Mouse (Mus musculus): ENCODE measurements around the gene E330009J07Rik. TPM values are rescaled to one million over a fixed set of nuclear protein-coding genes. Genes with fewer than 3 reads are reported as not detected.

E330009J07Rik gene
- polyA plus RNA-seq (2012; rRNA removed): 14.7 and 16.3 TPM in 2 replicates

DNA sequence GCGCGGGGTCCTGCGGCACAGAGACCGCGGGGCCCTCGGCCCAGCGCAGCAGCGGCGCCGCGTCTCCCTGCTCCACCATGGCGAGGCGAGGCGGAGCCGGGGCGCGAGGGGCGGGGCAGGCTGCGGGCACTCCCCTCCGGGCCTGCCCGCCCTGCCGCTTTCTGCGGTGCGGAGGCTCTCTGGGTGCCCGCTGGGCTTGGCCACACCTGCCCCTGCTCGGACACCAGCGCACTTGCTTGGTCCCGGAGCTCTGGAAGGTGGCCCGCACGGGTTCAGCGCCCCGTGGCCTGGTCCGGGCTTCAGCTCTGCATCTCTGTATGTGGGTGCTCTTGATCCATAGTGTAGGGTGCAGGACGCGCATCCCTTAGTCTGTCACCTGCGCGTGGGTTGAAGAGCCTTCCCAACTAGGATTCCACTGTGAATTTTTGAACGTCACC, at the start of gene E330009J07Rik:
TSS of gene E330009J07Rik (minus strand) at position 89 of the 437 bp plus-strand sequence.
- H3K27me3 ChIP-seq (ENCODE audit: control insufficient read depth, insufficient read depth, low read length): no peaks in the 10 kb centered on the region
- H3K36me3 ChIP-seq (ENCODE audit: control insufficient read depth, insufficient read depth, low read length): no peaks in the 10 kb centered on the region
- H3K27ac ChIP-seq (ENCODE audit: control insufficient read depth, insufficient read depth, low read length): no peak within 1 kb of the TSS
- peak within 1 kb of the TSS; percentile 89 for H3K4me3 ChIP-seq (ENCODE audit: control insufficient read depth, insufficient read depth, low read length)
- TF ChIP-seq POLR2A (IDR thresholded peaks at IDR 0.05; ENCODE audit: control insufficient read depth, extremely low read depth, insufficient read depth, low read length, poor library complexity): peak; percentile 83
- peak; percentile 42; the same call in 1 of the 2 replicates for TF ChIP-seq CTCF (IDR thresholded peaks at IDR 0.05; ENCODE audit: borderline replicate concordance, control insufficient read depth, extremely low read depth, insufficient read depth, low read length, poor library complexity)
- WGBS: 2% methylated on average over 38 of the region's 38 CpGs
- peaks cover 14% of the 10 kb centered on the region for H3K4me1 ChIP-seq (replicated peaks; ENCODE audit: control insufficient read depth, insufficient read depth, low read length)
- DNase-seq: peak; percentile 86

DNA sequence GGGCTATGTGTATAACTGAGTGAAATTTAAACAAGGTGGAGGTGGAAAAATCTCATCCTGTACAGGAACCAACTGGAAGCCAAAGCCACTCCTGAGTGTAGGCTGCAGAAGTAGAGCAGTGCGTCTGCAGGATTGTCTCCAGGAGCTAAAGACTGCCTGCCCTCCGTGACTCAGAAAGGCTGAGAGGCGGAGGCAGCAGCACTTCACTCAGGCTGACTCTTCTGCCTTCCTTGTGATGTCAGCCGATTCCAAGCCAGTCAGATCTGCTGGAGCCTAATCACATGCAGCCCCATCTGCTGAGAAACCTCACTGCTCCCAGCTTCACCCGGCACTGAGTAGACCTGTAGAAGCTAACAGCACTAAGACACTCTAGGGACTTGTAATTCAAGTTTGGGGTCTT, 46.4 kb upstream of the E330009J07Rik start:
- Histone ChIP-seq H3K27ac (ENCODE audit: control insufficient read depth, insufficient read depth, low read length) (no peak overlapping the region), H3K4me3 (ENCODE audit: control insufficient read depth, insufficient read depth, low read length) (no peak overlapping the region), H3K27me3 (ENCODE audit: control insufficient read depth, insufficient read depth, low read length) (no peaks in the 10 kb centered on the region), H3K36me3 (ENCODE audit: control insufficient read depth, insufficient read depth, low read length) (peaks cover 37% of the 10 kb centered on the region), H3K4me1 (replicated peaks; ENCODE audit: control insufficient read depth, insufficient read depth, low read length) (no peaks in the 10 kb centered on the region)
- WGBS: 98% methylated on average over 5 of the region's 5 CpGs
- no peak for DNase-seq
- TF ChIP-seq POLR2A (IDR thresholded peaks at IDR 0.05; ENCODE audit: control insufficient read depth, extremely low read depth, insufficient read depth, low read length, poor library complexity) (no peak), CTCF (IDR thresholded peaks at IDR 0.05; ENCODE audit: borderline replicate concordance, control insufficient read depth, extremely low read depth, insufficient read depth, low read length, poor library complexity) (no peak)

DNA sequence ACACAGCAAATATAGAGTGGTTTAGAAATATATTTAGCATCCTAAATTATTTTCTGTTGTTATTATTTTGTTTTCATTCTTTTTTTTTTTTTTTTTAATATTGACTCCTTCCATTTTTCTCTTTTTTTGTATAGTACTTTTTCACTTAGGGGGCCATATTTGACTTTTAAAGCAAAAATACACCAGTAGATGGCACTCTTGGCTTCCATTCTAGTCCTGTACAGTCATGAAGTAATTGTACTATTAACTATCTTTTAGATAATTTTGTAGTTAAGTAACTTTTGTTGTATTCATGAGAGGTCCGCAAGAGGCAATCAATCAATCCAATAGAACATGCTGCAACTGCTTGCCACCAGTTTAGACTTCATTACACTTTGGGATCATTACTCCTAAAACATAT, 43.8 kb upstream of the E330009J07Rik start:
- Histone ChIP-seq H3K36me3 (ENCODE audit: control insufficient read depth, insufficient read depth, low read length) (peaks cover 51% of the 10 kb centered on the region), H3K27ac (ENCODE audit: control insufficient read depth, insufficient read depth, low read length) (no peak overlapping the region), H3K4me3 (ENCODE audit: control insufficient read depth, insufficient read depth, low read length) (no peak overlapping the region), H3K27me3 (ENCODE audit: control insufficient read depth, insufficient read depth, low read length) (no peaks in the 10 kb centered on the region), H3K4me1 (replicated peaks; ENCODE audit: control insufficient read depth, insufficient read depth, low read length) (no peaks in the 10 kb centered on the region)
- TF ChIP-seq POLR2A (IDR thresholded peaks at IDR 0.05; ENCODE audit: control insufficient read depth, extremely low read depth, insufficient read depth, low read length, poor library complexity) (no peak), CTCF (IDR thresholded peaks at IDR 0.05; ENCODE audit: borderline replicate concordance, control insufficient read depth, extremely low read depth, insufficient read depth, low read length, poor library complexity) (no peak)
- WGBS: 88% methylated on average over 1 of the region's 1 CpGs
- no peak for DNase-seq

DNA sequence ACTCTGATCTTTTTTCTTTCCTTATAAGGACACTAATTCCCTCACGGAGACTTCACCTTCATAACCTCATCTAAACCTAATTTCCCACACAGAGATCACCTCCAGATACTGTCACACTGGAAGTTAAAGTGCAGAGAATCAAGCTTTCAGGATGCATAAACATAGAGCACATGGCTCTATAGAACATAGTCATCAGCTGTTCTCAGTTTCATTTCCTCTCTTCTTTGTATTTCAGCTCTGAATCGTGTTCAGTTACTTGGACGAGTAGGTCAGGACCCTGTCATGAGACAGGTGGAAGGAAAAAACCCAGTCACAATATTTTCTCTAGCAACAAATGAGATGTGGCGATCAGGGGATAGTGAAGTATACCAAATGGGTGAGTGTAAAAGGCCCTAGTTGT, 40.2 kb upstream of the E330009J07Rik start:
- H3K4me3 ChIP-seq (ENCODE audit: control insufficient read depth, insufficient read depth, low read length): no peak overlapping the region
- DNase-seq: no peak
- peaks cover 3% of the 10 kb centered on the region for H3K4me1 ChIP-seq (replicated peaks; ENCODE audit: control insufficient read depth, insufficient read depth, low read length)
- TF ChIP-seq POLR2A (IDR thresholded peaks at IDR 0.05; ENCODE audit: control insufficient read depth, extremely low read depth, insufficient read depth, low read length, poor library complexity): no peak
- TF ChIP-seq CTCF (IDR thresholded peaks at IDR 0.05; ENCODE audit: borderline replicate concordance, control insufficient read depth, extremely low read depth, insufficient read depth, low read length, poor library complexity): no peak
- H3K27ac ChIP-seq (ENCODE audit: control insufficient read depth, insufficient read depth, low read length): no peak overlapping the region
- WGBS: 85% methylated on average over 4 of the region's 4 CpGs
- H3K36me3 ChIP-seq (ENCODE audit: control insufficient read depth, insufficient read depth, low read length): peaks cover 35% of the 10 kb centered on the region
- no peaks in the 10 kb centered on the region for H3K27me3 ChIP-seq (ENCODE audit: control insufficient read depth, insufficient read depth, low read length)

DNA sequence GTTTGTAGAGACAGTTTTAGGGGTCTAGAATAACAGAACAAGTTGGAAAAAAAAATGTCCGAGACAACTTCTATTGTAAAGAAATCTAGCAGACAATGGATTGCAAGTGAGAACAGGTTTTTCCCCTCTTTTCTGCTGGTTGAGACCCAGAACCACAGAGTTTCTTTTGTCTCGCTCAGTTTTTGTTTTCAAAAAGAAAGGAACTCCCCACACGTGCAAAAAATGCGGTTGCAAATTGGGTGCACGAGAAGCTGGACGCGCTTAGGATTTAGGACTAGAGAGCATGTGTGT, 35.7 kb upstream of the E330009J07Rik start:
- 0% methylated on average over 7 of the region's 7 CpGs for WGBS

DNA sequence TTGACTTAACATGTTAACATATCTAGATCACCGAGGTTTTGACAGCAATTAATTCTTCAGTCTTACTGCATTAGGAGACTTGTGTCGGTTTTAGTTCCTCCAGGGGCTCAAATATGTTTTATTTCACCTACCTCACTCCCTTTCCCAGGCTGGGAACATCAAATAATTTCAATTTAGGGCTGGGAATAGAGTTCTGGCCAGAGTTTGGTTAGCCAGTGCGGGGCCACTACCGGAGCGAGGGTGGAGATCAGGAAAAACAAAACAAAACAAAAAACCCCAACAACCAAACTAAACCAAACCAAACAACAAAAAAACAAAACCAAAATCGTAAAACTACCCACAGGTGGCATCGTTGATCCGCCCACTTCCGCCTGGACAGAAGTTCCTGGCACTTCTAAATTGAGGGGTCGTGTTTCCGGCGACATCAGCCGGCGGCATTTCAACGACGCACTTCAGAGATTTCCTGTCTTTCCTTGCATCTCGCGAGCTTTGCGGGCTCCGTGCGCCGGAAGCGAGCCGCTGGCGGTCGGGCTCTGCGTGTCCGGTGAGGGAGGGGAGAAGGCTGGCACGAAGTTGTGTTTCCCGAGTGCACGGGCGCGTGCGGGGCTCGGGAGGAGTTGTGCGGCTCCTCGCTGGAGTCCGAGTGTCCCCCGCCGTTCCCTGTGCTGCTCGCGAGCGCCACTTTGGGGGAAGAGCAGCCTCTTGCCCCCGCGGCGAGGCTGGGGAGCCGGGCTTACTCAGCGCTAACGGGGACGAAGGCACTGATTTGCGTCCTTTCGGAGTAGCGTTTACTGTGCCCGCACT, 35.2 kb upstream of the E330009J07Rik start, which contains the start of gene Ssbp1:
TSS of gene Ssbp1 (plus strand) at position 437 of the 804 bp plus-strand sequence.
- no peaks in the 10 kb centered on the region for H3K27me3 ChIP-seq (ENCODE audit: control insufficient read depth, insufficient read depth, low read length)
- H3K27ac ChIP-seq (ENCODE audit: control insufficient read depth, insufficient read depth, low read length): peak within 1 kb of the TSS; percentile 78
- DNase-seq: peak; percentile 91
- peak within 1 kb of the TSS; percentile 91 for H3K4me3 ChIP-seq (ENCODE audit: control insufficient read depth, insufficient read depth, low read length)
- peaks cover 3% of the 10 kb centered on the region for H3K4me1 ChIP-seq (replicated peaks; ENCODE audit: control insufficient read depth, insufficient read depth, low read length)
- peak; percentile 95 for TF ChIP-seq POLR2A (IDR thresholded peaks at IDR 0.05; ENCODE audit: control insufficient read depth, extremely low read depth, insufficient read depth, low read length, poor library complexity)
- TF ChIP-seq CTCF (IDR thresholded peaks at IDR 0.05; ENCODE audit: borderline replicate concordance, control insufficient read depth, extremely low read depth, insufficient read depth, low read length, poor library complexity): peak; percentile 55; the same call in 1 of the 2 replicates
- H3K36me3 ChIP-seq (ENCODE audit: control insufficient read depth, insufficient read depth, low read length): peaks cover 16% of the 10 kb centered on the region
- under 1% methylated on average over 54 of the region's 54 CpGs for WGBS

More for the DNA sequence above, 35.7 kb upstream of the E330009J07Rik start:
- Histone ChIP-seq H3K27me3 (ENCODE audit: control insufficient read depth, insufficient read depth, low read length) (no peaks in the 10 kb centered on the region), H3K4me1 (replicated peaks; ENCODE audit: control insufficient read depth, insufficient read depth, low read length) (peaks cover 3% of the 10 kb centered on the region), H3K27ac (ENCODE audit: control insufficient read depth, insufficient read depth, low read length) (peak overlapping the region; percentile 56), H3K36me3 (ENCODE audit: control insufficient read depth, insufficient read depth, low read length) (peaks cover 18% of the 10 kb centered on the region), H3K4me3 (ENCODE audit: control insufficient read depth, insufficient read depth, low read length) (peak overlapping the region; percentile 91)
- TF ChIP-seq CTCF (IDR thresholded peaks at IDR 0.05; ENCODE audit: borderline replicate concordance, control insufficient read depth, extremely low read depth, insufficient read depth, low read length, poor library complexity) (no peak), POLR2A (IDR thresholded peaks at IDR 0.05; ENCODE audit: control insufficient read depth, extremely low read depth, insufficient read depth, low read length, poor library complexity) (no peak)
- DNase-seq: peak; percentile 3
